Mouse (Mus musculus): ENCODE data around the gene Hsp90aa1.

DNA sequence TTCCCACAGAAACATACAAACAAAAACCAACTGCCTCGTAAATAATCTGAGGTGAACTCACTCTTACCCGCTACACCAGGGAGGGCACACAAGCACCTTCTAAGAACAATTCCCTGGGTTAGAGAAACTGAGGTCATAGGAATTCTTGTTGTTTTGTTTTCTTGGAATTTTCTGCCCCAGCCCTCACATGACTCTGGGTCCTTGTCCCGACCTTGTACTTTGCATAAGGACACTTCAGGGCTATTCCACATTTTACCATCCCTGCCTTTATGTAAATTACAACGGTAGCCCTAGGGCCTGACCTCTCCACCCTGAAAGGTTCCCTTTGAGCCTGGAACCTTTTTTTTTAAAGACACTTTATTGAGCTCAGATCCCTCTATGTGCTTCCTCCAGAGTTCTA, at the start of gene Hsp90aa1:
- TF ChIP-seq CTCF (IDR thresholded peaks at IDR 0.05; ENCODE audit: control insufficient read depth, insufficient read depth, low read length) = no peak
- TF ChIP-seq POLR2A (IDR thresholded peaks at IDR 0.05; ENCODE audit: borderline replicate concordance, control insufficient read depth, low read depth, low read length) = no peak

Measured in bone marrow, adult 2 months (tissue).